Mouse (Mus musculus): ENCODE measurements around the gene Cdipt.

The Cdipt gene

DNA sequence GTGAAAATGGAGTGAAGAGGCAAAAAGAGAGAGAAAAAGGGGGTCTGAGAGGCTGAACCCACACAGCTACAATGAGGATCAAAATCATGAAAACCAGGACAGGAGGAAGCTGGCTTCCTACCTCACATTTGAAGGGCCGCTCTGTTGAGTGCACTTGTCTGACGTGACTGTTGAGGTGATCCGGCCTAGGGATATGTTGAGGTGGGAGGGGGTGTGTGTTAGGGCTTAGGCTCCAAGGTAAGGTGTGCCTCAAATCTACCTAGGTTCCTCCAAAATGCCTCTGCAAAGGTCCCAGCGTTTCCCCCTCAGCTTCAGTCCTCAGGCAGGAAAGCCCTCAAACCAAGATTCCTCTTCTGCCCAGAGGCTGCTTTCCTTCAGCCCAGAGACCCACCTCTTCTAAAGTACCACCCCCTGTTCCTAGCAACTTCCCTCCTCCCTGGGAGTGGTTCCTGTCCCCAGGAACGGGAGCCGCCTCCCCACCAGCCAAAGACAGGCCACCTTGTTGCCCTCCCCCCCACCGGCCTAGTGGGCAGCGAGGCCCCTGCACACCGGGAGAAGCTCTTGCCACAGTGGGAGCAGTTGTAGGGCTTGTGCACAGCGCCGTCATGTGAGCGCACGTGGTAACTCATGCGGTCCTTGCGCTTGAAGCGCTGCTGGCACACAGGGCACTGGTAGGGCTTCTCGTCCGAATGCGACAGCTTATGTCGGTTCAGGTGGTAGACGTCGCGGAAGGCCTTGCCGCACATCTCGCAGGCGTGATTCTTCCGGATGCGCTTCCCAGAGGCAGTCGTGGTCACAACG lies 49.2 kb downstream of the Cdipt start:
- DNase-seq (ENCODE audit: low spot score in 2 of 2) = peak; percentile 75 to 84

DNA sequence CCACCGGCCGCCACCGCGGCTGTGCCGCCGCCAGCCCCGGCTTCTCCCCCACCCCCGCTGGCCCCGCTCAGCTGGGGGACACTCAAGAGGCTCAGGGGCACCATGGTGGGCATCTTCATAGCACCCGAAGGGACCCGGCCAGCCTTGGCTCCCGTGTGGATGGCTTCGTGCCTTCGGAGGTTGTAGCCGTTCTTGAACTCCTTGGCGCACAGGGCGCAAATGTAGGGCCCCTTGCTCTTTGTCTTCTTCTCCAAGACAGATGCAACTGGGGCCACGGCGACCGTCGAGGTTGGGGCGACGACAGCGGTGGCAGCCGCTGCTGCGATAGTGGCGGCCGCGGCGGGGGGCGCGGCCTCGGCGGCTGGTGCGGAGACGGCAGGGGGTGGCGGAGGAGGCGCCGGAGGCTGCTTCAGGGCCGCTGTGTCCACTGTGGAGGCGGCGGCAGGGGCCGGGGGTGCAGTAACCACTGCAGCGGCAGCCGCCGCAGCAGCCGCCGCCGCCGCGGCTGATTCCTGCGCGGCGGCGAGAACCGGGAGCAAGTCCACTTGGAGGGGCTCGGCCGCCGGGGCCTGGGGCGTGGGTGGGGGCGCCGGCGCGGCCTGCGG lies 49.9 kb downstream of the Cdipt start:
- DNase-seq (ENCODE audit: low spot score in 2 of 2) = no peak

GRCm38 (mm10) chr7:127026161-127026600 lies 50.5 kb downstream of the Cdipt start:
- peak in 1 of 2 experiments; percentile 39 for DNase-seq (ENCODE audit: low spot score in 2 of 2)

GRCm38 (mm10) chr7:127026616-127026983 lies 50.9 kb downstream of the Cdipt start:
- no peak for DNase-seq (ENCODE audit: low spot score in 2 of 2)

DNA sequence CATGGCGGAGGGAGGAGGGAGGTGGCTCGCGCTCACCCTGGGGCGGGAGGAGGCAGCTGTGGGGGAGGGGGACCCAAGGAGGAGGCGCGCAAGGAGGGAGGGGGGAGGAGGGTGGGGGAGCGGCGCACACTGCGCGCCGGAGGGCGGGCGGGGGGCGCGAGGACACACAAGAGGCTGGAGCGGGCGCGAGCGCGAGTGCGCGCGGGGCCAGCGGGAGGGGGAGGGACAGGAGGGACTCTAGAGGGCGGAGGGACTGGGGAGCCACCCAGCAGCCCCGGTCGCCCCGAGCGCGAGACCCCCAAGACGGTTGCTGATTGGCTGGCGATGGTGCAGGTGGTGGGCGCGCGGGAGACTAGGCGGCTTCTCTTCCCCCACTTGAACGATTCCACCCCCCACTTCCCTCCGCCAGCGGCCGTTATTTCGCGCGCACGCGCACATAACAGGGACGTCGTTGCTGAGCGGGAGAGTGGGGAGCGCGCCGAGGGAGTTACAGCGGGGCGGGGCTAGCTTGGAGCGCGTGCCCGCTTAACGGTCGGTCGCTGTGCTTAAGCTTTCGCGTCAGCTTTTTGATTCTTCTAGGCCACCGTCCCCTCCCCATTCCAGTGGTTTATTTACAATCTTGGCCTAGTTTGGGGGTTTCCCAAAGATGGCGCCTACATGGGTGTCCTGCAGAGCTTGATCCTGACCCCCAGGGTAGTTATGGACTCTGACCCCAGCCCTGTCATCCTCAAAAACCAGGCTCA lies 51.4 kb downstream of the Cdipt start, which contains the start of gene Maz:
Gene Maz, minus strand, starts transcription at position 54 of the 743 bp plus-strand sequence.
- DNase-seq (ENCODE audit: low spot score in 2 of 2) = peak; percentile 99

DNA sequence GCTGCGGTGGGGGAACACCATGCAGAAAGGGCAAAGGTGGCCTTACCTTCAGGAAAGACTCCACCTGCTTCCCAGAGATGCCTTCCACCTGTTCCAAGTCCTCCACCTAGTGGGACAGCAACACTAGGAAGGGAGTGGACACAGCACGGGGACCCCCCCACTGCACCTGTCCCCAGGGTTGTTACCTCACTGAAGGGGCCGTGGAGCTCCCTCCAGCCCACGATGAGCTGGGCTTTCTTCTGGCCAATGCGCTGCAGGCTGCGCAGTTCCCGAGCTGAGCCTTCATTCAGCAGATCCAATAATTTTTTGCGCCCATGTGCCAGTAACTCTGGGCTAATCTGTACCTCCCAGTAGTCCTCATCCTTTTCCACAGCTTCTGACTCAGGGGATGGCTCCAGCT lies 52.2 kb downstream of the Cdipt start:
- peak in 1 of 2 experiments; percentile 45 for DNase-seq (ENCODE audit: low spot score in 2 of 2)
